Mouse (Mus musculus): Measurements from ENCODE around the gene Ets2. TPM values are rescaled to one million over a fixed set of nuclear protein-coding genes. Genes with fewer than 3 reads are reported as not detected.
"Not testable (repeated sequence)": the region's sequence is repeated elsewhere in the genome, so short reads cannot be mapped to it uniquely, and the experiment has no call there.

Ets2 gene
- polyA plus RNA-seq, 1 experiment from 2014 or later, result 16.2 TPM

DNA sequence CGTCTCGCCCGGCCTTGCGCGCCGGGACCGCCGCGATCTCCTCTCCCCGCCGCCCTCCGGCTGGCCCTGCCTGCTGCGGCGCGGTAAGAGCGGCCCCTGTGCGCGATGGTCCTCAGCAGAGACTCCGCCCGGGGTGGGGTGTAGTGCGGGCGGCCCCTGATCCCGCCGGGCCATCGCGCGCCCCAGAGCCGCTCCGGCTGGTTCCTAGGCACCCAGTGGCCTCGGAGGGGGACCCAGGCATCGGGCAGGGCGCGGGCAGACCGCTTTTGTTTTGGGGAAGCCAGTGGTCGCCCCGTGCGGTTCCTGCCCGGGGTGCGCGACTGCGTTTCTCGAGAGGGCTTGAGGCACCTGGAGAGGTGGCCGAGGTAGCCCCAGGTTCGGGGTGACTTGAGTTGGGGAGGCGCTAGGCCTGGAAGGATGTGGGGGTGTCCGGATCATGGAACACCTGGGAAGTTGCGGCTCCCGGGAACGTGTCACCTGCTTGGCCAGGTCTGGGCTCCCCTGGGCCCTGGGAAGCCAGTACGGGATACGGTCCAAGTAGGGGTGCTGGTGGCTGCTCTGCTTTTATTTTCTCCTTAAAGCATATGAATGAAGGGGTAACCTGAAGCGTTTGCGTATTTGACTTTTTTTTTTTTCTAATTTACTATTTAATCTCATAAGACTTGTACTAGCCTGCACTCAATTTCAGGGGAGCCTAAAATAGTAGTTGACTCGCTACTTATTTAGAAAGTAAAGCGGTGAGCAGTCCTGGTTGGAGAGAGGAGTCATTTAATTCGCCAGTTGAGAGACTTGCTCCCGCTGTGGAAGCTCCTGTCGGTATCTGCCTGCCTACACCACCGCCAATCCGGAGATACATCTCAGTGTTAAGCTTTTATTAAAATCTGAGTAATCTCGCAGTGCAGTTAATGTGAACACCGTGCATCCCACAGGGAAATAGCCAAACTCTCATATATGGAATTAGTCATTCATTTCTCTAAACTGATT, 979 bp downstream of the Ets2 start:
- peaks cover 26% of the 10 kb centered on the region for H3K4me1 ChIP-seq
- H3K36me3 ChIP-seq, result peaks cover 9% of the 10 kb centered on the region
- H3K9me3 ChIP-seq (replicated peaks), result no peaks in the 10 kb centered on the region
- no peak for DNase-seq (ENCODE audit: low spot score)
- peak overlapping the region; percentile 89 for H3K27ac ChIP-seq (replicated peaks)
- WGBS, result 2% methylated on average over 62 of the region's 62 CpGs
- H3K4me3 ChIP-seq, result peak overlapping the region; percentile 76
- H3K27me3 ChIP-seq (ENCODE audit: low read depth, poor library complexity, severe bottlenecking), result no peaks in the 10 kb centered on the region

DNA sequence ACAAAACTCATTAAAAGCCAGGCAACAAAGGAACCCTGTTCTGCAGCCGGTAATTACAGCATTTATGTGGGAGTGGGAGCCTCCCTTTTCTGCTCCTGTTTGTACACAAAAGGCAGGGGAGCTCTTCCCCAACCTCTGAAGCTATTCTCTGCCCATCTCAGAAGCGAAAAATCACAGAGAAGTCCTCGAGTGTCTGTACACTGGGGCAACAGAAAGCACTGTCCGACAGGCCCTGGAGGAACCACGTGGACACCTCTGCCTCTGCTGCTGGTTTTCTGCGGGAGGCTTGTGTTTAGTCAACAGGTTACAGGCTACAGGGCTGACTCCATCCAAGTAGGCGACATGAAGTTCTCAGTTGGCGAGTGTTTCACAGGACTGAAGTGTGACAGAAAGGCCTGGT, 2.1 kb downstream of the Ets2 start:
- 62% methylated on average over 8 of the region's 8 CpGs for WGBS
- H3K4me3 ChIP-seq, result peak overlapping the region; percentile 12; the same call in 1 of the 2 replicates
- H3K9me3 ChIP-seq (replicated peaks), result no peaks in the 10 kb centered on the region
- no peak overlapping the region for H3K27ac ChIP-seq (replicated peaks)
- no peak for DNase-seq (ENCODE audit: low spot score)
- H3K4me1 ChIP-seq, result peaks cover 26% of the 10 kb centered on the region
- peaks cover 12% of the 10 kb centered on the region for H3K36me3 ChIP-seq
- H3K27me3 ChIP-seq (ENCODE audit: low read depth, poor library complexity, severe bottlenecking), result no peaks in the 10 kb centered on the region

DNA sequence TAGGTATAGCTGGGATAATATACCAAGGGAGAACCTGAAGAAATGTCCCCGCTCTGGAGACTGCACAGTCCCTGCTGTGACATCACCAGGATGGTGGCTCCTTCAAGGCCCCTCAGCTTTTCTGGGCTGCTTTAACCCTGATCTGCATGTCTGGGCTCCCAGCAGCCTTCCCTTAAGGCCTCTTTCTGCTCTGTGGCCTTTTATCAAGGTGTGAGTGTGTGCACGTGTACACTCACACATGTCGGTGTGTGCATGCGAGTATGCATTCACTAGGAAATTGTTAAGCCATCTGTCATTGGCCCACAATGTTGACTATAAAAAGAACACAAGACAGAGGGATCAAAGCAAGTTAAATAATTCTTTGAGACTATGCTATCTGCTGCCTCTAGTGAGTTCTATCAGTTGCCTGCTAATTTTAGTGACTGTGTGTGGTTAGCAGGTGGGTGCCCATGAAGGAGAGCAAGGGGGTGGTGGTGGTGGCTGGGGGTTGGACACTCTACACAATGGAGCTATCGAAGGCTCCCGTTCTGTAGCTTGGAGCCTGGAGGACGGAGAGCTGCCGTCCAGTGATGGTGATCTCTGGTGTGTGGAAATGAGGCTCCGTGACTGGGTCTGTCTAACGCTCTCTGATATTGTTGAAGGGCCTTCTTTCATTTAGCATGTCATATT, 2.9 kb downstream of the Ets2 start:
- Histone ChIP-seq H3K27ac (replicated peaks) (no peak overlapping the region), H3K4me1 (peaks cover 24% of the 10 kb centered on the region), H3K27me3 (ENCODE audit: low read depth, poor library complexity, severe bottlenecking) (no peaks in the 10 kb centered on the region), H3K4me3 (no peak overlapping the region), H3K36me3 (peaks cover 16% of the 10 kb centered on the region), H3K9me3 (replicated peaks) (no peaks in the 10 kb centered on the region)
- no peak for DNase-seq (ENCODE audit: low spot score)
- 90% methylated on average over 10 of the region's 10 CpGs for WGBS

DNA sequence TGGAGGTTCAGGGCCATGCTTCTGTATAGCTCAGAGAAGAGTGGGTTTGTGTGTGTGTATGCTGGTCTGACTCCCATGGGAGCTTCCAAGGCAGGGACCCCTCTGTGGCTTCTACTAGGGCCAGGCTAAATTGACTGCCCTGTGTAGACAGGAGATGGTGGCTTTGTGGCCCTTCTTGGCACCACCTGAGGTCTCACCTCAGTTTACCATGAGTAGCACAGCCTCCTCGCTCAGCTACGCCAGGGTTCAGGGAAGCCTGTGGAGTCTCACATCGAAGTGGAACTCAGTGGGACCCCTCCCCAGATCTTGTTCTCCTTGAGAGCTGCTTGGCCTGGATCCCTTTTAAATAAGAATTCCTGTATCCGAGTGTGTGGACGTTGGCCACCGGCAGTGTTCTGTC, 3.9 kb downstream of the Ets2 start:
- no peak for DNase-seq (ENCODE audit: low spot score)
- no peak overlapping the region for H3K27ac ChIP-seq (replicated peaks)
- H3K9me3 ChIP-seq (replicated peaks), result no peaks in the 10 kb centered on the region
- no peaks in the 10 kb centered on the region for H3K27me3 ChIP-seq (ENCODE audit: low read depth, poor library complexity, severe bottlenecking)
- H3K4me3 ChIP-seq, result no peak overlapping the region
- WGBS, result 97% methylated on average over 6 of the region's 6 CpGs
- peaks cover 22% of the 10 kb centered on the region for H3K4me1 ChIP-seq
- peaks cover 26% of the 10 kb centered on the region for H3K36me3 ChIP-seq

DNA sequence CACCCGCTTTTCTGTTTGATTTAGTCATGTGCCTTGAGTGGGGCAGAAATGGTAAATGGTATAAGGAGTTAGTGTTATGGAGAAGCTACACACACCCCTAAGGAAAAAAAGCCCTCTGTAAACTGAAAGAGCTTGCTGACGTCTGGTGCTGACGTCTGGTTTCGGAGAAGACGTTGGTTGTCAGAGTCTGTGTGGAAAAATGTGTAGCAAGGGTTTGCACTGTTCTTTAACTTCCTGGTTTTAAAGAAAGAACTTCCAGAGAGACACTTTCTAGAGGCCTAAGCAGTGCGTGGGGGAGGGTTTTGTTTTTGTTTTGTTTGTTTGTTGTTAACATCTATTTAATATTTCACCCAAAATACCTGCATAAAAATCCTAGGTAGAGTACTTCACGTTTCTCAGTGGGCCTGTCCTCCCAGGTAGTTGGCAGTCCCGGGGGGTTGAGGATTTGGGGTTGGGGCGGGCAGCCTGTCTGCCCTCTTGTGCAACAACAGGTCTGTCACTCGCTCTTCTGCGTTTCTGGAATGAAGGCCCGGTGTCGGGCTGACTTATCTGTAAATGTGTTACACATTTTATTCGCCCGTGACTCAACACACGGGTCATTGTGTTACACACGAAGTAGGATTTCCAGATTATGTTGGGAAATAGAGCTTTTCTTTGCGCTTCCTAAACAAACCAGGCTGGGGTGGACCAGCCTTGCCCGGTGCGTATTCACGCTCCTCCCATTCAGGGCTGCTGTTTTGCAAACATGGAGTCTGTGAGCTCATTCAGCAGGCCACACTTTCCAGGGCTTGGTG, 6.5 kb downstream of the Ets2 start:
- Histone ChIP-seq H3K9me3 (replicated peaks) (no peaks in the 10 kb centered on the region), H3K4me1 (peaks cover 10% of the 10 kb centered on the region; the same call in 1 of the 2 replicates), H3K4me3 (no peak overlapping the region), H3K27ac (replicated peaks) (no peak overlapping the region), H3K27me3 (ENCODE audit: low read depth, poor library complexity, severe bottlenecking) (no peaks in the 10 kb centered on the region), H3K36me3 (peaks cover 47% of the 10 kb centered on the region)
- WGBS, result 86% methylated on average over 21 of the region's 21 CpGs
- no peak for DNase-seq (ENCODE audit: low spot score)

DNA sequence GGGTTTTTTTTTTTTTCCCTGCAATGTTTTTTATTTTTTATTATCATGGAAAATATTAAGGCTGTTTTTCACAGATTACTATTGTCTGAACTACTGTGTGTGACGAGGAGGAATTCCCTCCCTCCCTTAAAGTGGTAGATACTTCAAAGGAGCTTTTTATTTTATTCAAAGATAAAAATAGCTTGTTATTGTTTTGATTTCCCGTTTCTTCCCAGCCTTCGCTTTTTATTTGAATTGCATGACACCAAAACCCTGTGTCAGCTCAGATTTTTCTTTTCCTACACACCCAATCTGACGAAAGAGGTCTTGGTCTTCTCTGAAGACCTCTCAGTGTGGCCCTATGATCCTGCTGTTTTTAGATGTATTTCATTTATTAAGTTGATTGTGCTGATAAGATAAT, 7.3 kb downstream of the Ets2 start:
- no peak overlapping the region for H3K4me3 ChIP-seq
- peaks cover 54% of the 10 kb centered on the region for H3K36me3 ChIP-seq
- H3K4me1 ChIP-seq, result peaks cover 5% of the 10 kb centered on the region; the same call in 1 of the 2 replicates
- H3K27ac ChIP-seq (replicated peaks), result no peak overlapping the region
- H3K27me3 ChIP-seq (ENCODE audit: low read depth, poor library complexity, severe bottlenecking), result no peaks in the 10 kb centered on the region
- DNase-seq (ENCODE audit: low spot score), result no peak
- no peaks in the 10 kb centered on the region for H3K9me3 ChIP-seq (replicated peaks)
- WGBS, result 91% methylated on average over 4 of the region's 4 CpGs

DNA sequence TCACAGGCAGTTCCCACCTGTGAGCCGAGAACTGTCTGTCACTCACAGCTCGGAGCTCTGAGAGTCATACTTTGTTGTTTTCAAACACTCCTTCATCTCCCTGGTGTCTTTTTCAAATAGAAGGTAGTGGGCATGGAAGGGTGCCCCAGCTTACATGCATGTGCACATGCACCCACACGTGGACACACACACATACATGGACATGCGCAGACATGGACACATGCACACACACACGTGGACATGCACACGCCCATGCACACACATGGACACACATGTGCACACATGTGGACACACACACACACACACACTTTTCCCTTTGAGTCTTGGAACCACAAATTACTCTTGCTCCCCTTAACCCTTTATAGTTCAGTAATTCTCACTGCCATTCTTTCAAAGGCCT, 8.3 kb downstream of the Ets2 start:
- H3K4me3 ChIP-seq, result no peak overlapping the region
- WGBS, result 92% methylated on average over 6 of the region's 6 CpGs
- no peaks in the 10 kb centered on the region for H3K4me1 ChIP-seq
- no peak for DNase-seq (ENCODE audit: low spot score)
- no peaks in the 10 kb centered on the region for H3K27me3 ChIP-seq (ENCODE audit: low read depth, poor library complexity, severe bottlenecking)
- H3K27ac ChIP-seq (replicated peaks), result no peak overlapping the region
- no peaks in the 10 kb centered on the region for H3K9me3 ChIP-seq (replicated peaks)
- peaks cover 63% of the 10 kb centered on the region for H3K36me3 ChIP-seq

DNA sequence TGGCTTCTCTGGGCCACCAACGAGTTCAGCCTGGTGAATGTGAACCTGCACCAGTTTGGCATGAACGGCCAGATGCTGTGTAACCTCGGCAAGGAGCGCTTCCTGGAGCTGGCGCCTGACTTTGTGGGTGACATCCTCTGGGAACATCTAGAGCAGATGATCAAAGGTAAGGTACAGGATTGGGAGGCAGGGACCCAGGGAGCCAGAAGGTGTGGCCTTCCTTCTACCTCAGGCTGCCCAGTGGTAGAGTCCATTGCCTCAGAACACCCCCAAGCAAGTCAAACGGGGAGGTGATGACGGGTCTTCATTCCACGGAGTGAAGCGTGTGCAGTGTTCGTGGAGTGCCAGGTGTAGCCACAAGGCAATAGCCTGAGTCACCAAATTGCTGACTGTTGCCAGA, 10.2 kb downstream of the Ets2 start:
- DNase-seq (ENCODE audit: low spot score), result no peak
- 96% methylated on average over 10 of the region's 10 CpGs for WGBS
- Histone ChIP-seq H3K27me3 (ENCODE audit: low read depth, poor library complexity, severe bottlenecking) (no peaks in the 10 kb centered on the region), H3K27ac (replicated peaks) (no peak overlapping the region), H3K4me1 (no peaks in the 10 kb centered on the region), H3K36me3 (peaks cover 77% of the 10 kb centered on the region), H3K4me3 (no peak overlapping the region), H3K9me3 (replicated peaks) (no peaks in the 10 kb centered on the region)

DNA sequence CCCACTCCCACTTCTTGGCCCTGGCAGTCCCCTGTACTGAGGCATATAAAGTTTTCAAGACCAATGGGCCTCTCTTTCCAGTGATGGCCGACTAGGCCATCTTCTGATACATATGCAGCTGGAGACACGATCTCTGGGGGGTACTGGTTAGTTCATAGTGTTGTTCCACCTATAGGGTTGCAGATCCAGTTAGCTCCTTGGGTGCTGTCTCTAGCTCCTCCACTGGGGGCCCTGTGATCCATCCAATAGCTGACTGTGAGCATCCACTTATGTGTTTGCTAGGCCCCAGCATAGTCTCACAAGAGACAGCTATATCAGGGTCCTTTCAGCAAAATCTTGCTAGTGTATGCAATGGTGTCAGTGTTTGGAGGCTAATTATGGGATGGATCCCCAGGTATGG, 11.2 kb downstream of the Ets2 start:
- peaks cover 81% of the 10 kb centered on the region for H3K36me3 ChIP-seq
- not testable (repeated sequence) for H3K4me3 ChIP-seq; H3K9me3 ChIP-seq (replicated peaks); H3K4me1 ChIP-seq; H3K27me3 ChIP-seq (ENCODE audit: low read depth, poor library complexity, severe bottlenecking); H3K27ac ChIP-seq (replicated peaks); DNase-seq (ENCODE audit: low spot score)
- WGBS, result 93% methylated on average over 2 of the region's 2 CpGs

DNA sequence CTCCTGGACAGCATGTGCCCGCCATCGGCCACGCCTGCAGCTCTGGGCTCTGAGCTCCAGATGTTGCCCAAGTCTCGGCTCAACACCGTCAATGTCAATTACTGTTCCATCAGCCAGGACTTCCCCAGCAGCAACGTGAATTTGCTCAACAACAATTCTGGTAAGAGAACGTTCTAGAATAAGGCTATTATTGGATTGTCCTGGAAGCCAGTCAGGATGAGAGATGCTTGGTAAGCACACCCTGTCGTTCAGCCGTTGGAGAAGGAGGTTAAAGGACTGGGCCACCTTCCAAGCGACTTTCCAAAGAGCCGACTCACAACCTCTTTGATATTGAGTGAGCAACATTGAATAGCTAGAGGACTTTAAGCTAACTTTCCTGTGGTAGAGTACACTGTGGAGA, 13.2 kb downstream of the Ets2 start:
- no peaks in the 10 kb centered on the region for H3K27me3 ChIP-seq (ENCODE audit: low read depth, poor library complexity, severe bottlenecking)
- no peak overlapping the region for H3K4me3 ChIP-seq
- no peak overlapping the region for H3K27ac ChIP-seq (replicated peaks)
- no peaks in the 10 kb centered on the region for H3K9me3 ChIP-seq (replicated peaks)
- no peak for DNase-seq (ENCODE audit: low spot score)
- peaks cover 93% of the 10 kb centered on the region for H3K36me3 ChIP-seq
- 96% methylated on average over 11 of the region's 11 CpGs for WGBS
- H3K4me1 ChIP-seq, result no peaks in the 10 kb centered on the region

DNA sequence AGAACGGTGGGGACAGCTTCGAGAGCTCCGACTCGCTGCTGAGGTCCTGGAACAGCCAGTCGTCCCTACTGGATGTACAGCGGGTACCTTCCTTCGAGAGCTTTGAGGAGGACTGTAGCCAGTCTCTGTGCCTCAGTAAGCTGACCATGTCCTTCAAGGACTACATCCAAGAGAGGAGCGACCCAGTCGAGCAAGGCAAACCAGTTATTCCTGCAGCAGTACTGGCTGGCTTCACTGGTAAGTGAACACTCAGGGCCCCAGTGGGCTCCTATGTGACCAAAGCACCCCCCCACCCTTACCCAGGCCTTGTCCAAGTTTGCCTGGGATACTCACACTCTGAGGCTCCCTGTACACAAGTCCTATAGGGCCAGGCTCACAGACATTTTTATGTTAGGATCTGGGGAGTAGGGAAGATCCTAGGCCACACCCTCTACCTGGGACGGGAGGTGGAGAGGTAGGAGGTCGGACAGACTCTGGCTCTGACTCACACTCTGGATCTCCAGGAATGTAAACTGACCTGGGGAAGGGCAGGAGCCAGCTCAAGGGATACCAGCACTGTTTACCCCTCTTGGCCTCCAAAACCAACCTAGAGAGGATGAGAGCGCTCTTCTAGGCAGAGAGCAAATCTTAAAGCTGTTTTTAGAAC, 14.3 kb downstream of the Ets2 start:
- H3K4me1 ChIP-seq, result no peaks in the 10 kb centered on the region
- no peak overlapping the region for H3K27ac ChIP-seq (replicated peaks)
- H3K4me3 ChIP-seq, result no peak overlapping the region
- no peak for DNase-seq (ENCODE audit: low spot score)
- no peaks in the 10 kb centered on the region; the same call in 1 of the 2 replicates for H3K9me3 ChIP-seq (replicated peaks)
- H3K27me3 ChIP-seq (ENCODE audit: low read depth, poor library complexity, severe bottlenecking), result no peaks in the 10 kb centered on the region
- H3K36me3 ChIP-seq, result peaks cover 95% of the 10 kb centered on the region
- whole genome bisulfite sequencing, result 92% methylated on average over 12 of the region's 12 CpGs

DNA sequence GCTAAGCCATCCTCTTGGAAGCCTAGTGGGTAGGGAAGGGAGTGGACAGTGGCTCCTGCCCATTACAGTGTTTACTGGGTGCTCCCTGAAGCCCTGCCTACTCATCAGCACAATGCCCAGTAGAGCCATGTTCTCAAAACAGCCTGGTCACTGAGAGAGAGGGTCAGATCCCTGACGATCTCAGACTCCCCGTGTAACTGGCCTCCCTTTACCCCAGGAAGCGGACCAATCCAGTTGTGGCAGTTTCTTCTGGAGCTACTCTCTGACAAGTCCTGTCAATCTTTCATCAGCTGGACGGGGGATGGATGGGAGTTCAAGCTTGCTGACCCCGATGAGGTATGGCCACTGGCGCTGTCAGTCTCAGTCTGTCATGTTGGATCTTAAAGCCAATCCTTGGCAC, 15.8 kb downstream of the Ets2 start:
- WGBS, result 93% methylated on average over 6 of the region's 6 CpGs
- H3K27me3 ChIP-seq (ENCODE audit: low read depth, poor library complexity, severe bottlenecking), result no peaks in the 10 kb centered on the region

More for the DNA sequence above, 15.8 kb downstream of the Ets2 start:
- H3K9me3 ChIP-seq (replicated peaks), result peaks cover 6% of the 10 kb centered on the region; the same call in 1 of the 2 replicates
- H3K4me3 ChIP-seq, result no peak overlapping the region
- no peak overlapping the region for H3K27ac ChIP-seq (replicated peaks)
- no peaks in the 10 kb centered on the region for H3K4me1 ChIP-seq
- no peak for DNase-seq (ENCODE audit: low spot score)
- peaks cover 87% of the 10 kb centered on the region for H3K36me3 ChIP-seq

Measured in midbrain, embryonic 10.5 days (tissue).